ENCODE assay signal across 8 mouse cellular contexts in genomic region chr3:153913510-153914243, GRCm38 (mm10). TPM values are rescaled to one million over a fixed set of nuclear protein-coding genes. Genes with fewer than 3 reads are reported as not detected.
DNase-seq lines count a peak whose midpoint lies in the region; ATAC-seq and TF ChIP-seq lines count a peak whose summit lies in the region.

No protein-coding gene starts in this region.

- peaks cover 22% of the 10 kb centered on the region for H3K36me3 ChIP-seq in hindbrain, embryonic 13.5 days
- peaks cover 17% of the 10 kb centered on the region for H3K36me3 ChIP-seq in midbrain, embryonic 15.5 days (replicated peaks)

- no peaks in the 10 kb centered on the region for H3K9me3 ChIP-seq in hindbrain, embryonic 13.5 days
- no peaks in the 10 kb centered on the region for H3K9me3 ChIP-seq in midbrain, embryonic 15.5 days

- H3K4me1 ChIP-seq in hindbrain, embryonic 13.5 days (replicated peaks), result peaks cover 41% of the 10 kb centered on the region
- peaks cover 29% of the 10 kb centered on the region for H3K4me1 ChIP-seq in midbrain, embryonic 15.5 days

- peak overlapping the region; percentile 57 for H3K4me2 ChIP-seq in hindbrain, embryonic 13.5 days
- H3K4me2 ChIP-seq in midbrain, embryonic 15.5 days, result peak overlapping the region; percentile 80

- H3K9ac ChIP-seq in hindbrain, embryonic 13.5 days, result peak overlapping the region; percentile 94
- H3K9ac ChIP-seq in midbrain, embryonic 15.5 days, result peak overlapping the region; percentile 69; the same call in 1 of the 2 replicates

- ATAC-seq in hindbrain, embryonic 13.5 days (ENCODE audit: low FRiP score), result no peak
- no peak for ATAC-seq in midbrain, embryonic 15.5 days (replicated peaks)

- H3K27me3 ChIP-seq in hindbrain, embryonic 13.5 days, result no peaks in the 10 kb centered on the region
- no peaks in the 10 kb centered on the region for H3K27me3 ChIP-seq in midbrain, embryonic 15.5 days (replicated peaks)

- TF ChIP-seq CTCF in left cerebral cortex, adult 2 months (IDR thresholded peaks at IDR 0.05), result no peak
- no peak for TF ChIP-seq CTCF in brain, embryonic 14.5 days (IDR thresholded peaks at IDR 0.05; ENCODE audit: borderline replicate concordance, extremely low read depth, insufficient read depth, insufficient read length)

- intact Hi-C loops in left cerebral cortex, adult 2 months (cut with DNase I), result loop anchor here (1.0 kb wide), 2 partner anchors 31 to 188 kb away; partner anchors contain the start of genes Acadm and St6galnac3

- peak overlapping the region; percentile 99 for H3K27ac ChIP-seq in left cerebral cortex, adult 2 months
- peak overlapping the region; percentile 96 for H3K27ac ChIP-seq in hindbrain, embryonic 13.5 days
- peak overlapping the region; percentile 96 for H3K27ac ChIP-seq in midbrain, embryonic 15.5 days

- no peak for DNase-seq in left cerebral cortex, adult 2 months (ENCODE audit: extremely low spot score in 1 of 2, low spot score in 2 of 2)
- DNase-seq in left cerebral cortex, adult 9 months (ENCODE audit: low spot score in 2 of 2), result no peak
- DNase-seq in brain, embryonic 14.5 days (ENCODE audit: low read depth), result peak; percentile 10
- no peak for DNase-seq in ovary, postnatal 10 days (ENCODE audit: low spot score)
- DNase-seq in ovary, postnatal 36 days (ENCODE audit: low spot score), result no peak
- DNase-seq in B cell, adult 2 months, result no peak

- 50% methylated on average over 6 of the region's 6 CpGs for WGBS in hindbrain, embryonic 13.5 days
- 56% methylated on average over 6 of the region's 6 CpGs for WGBS in midbrain, embryonic 15.5 days

- no peak for TF ChIP-seq POLR2A in brain, embryonic 14.5 days (IDR thresholded peaks at IDR 0.05; ENCODE audit: borderline replicate concordance, extremely low read depth, insufficient read depth, insufficient read length, poor library complexity, severe bottlenecking)

- peak overlapping the region; percentile 78 for H3K4me3 ChIP-seq in left cerebral cortex, adult 2 months
- peak overlapping the region; percentile 90 for H3K4me3 ChIP-seq in hindbrain, embryonic 13.5 days
- H3K4me3 ChIP-seq in midbrain, embryonic 15.5 days, result peak overlapping the region; percentile 81

RNA-seq across cellular contexts. Expression of gene Rabggtb, which starts 0.9 kb away (rescaled TPM):
- 10 to 100 TPM; 69.2 to 70.8 TPM for total RNA-seq in left cerebral cortex, adult 2 months (2021)
- 65.9 and 84.1 TPM in 2 replicates for polyA plus RNA-seq in brain, embryonic 14.5 days (2012; rRNA removed)
- 44.9 and 46.1 TPM in 2 replicates for polyA plus RNA-seq in hindbrain, embryonic 13.5 days (2015; fragmentation: Nextera tagmentation; extraction: Ambion mirVana)
- 49.5 and 51.3 TPM in 2 replicates for polyA plus RNA-seq in midbrain, embryonic 15.5 days (2015; fragmentation: Nextera tagmentation; extraction: Ambion mirVana)

RNA-seq across cellular contexts. Expression of gene Msh4, which starts 7.7 kb away (rescaled TPM):
- total RNA-seq in left cerebral cortex, adult 2 months (2021), result under 1 TPM; 0.30 to 0.36 TPM
- 0.11 and 0.22 TPM in 2 replicates for polyA plus RNA-seq in brain, embryonic 14.5 days (2012; rRNA removed)
- polyA plus RNA-seq in hindbrain, embryonic 13.5 days (2015; fragmentation: Nextera tagmentation; extraction: Ambion mirVana), result 0.09 and 0.25 TPM in 2 replicates
- polyA plus RNA-seq in midbrain, embryonic 15.5 days (2015; fragmentation: Nextera tagmentation; extraction: Ambion mirVana), result 0.17 and 0.22 TPM in 2 replicates

RNA-seq across cellular contexts. Expression of gene Acadm, which starts 30.8 kb away (rescaled TPM):
- 10 to 100 TPM; 44.8 to 47.3 TPM for total RNA-seq in left cerebral cortex, adult 2 months (2021)
- 45.4 and 59.9 TPM in 2 replicates for polyA plus RNA-seq in brain, embryonic 14.5 days (2012; rRNA removed)
- polyA plus RNA-seq in hindbrain, embryonic 13.5 days (2015; fragmentation: Nextera tagmentation; extraction: Ambion mirVana), result 55.6 and 63.7 TPM in 2 replicates
- 55.8 and 56.2 TPM in 2 replicates for polyA plus RNA-seq in midbrain, embryonic 15.5 days (2015; fragmentation: Nextera tagmentation; extraction: Ambion mirVana)

RNA-seq across cellular contexts. Expression of gene Slc44a5, which starts 59.6 kb away (rescaled TPM):
- 1 to 10 TPM; 9.0 to 9.3 TPM for total RNA-seq in left cerebral cortex, adult 2 months (2021)
- polyA plus RNA-seq in brain, embryonic 14.5 days (2012; rRNA removed), result 16.0 and 19.6 TPM in 2 replicates
- 6.4 and 6.5 TPM in 2 replicates for polyA plus RNA-seq in hindbrain, embryonic 13.5 days (2015; fragmentation: Nextera tagmentation; extraction: Ambion mirVana)
- 9.1 and 9.9 TPM in 2 replicates for polyA plus RNA-seq in midbrain, embryonic 15.5 days (2015; fragmentation: Nextera tagmentation; extraction: Ambion mirVana)
